Mouse (Mus musculus): Measurements from ENCODE around the gene Tab2. TPM values are rescaled to one million over a fixed set of nuclear protein-coding genes. Genes with fewer than 3 reads are reported as not detected.

Gene Tab2
- 14.4 TPM for polyA plus RNA-seq (2017; shearing (Covaris generic))

GRCm38 (mm10) chr10:7956228-7957001 lies at the start of gene Tab2:
Tab2 (minus strand) TSS chr10:7956230.

Other genes with a start within 250 kb of the Tab2 start
- gene Katna1, start 230.2 kb downstream of the Tab2 start, polyA plus RNA-seq (2017; shearing (Covaris generic)), result 98.2 TPM
- 87.6 TPM for gene Ginm1, start 163.4 kb downstream of the Tab2 start, polyA plus RNA-seq (2017; shearing (Covaris generic))
- gene Ppil4, start 163.3 kb downstream of the Tab2 start, polyA plus RNA-seq (2017; shearing (Covaris generic)), result 120 TPM
- 11.5 TPM for gene Zc3h12d, start 123.8 kb downstream of the Tab2 start, polyA plus RNA-seq (2017; shearing (Covaris generic))